Mouse (Mus musculus) C2C12 (cell line): Measurements from ENCODE around the gene Nsrp1.

Experiments
- CEBPB ChIP-seq: IDR thresholded peaks from one replicate; pipeline ENCODE4 v1.6.1; 2011; ENCODE audit warnings: low read depth, mild to moderate bottlenecking, control low read depth, moderate library complexity
- CTCF ChIP-seq: IDR thresholded peaks from one replicate; pipeline ENCODE4 v1.5.1; 2011; ENCODE audit not compliant: control insufficient read depth, insufficient read depth, insufficient read length
- FOSL1 ChIP-seq: IDR thresholded peaks from one replicate; pipeline ENCODE4 v1.8.0; 2011; ENCODE audit warnings: mild to moderate bottlenecking, low read length; ENCODE audit not compliant: poor library complexity, insufficient read depth, severe bottlenecking
- MAX ChIP-seq: IDR thresholded peaks from one replicate; pipeline ENCODE4 v1.6.1; 2011; ENCODE audit warnings: mild to moderate bottlenecking, control low read depth
- MYOG ChIP-seq: IDR thresholded peaks from one replicate; pipeline ENCODE4 v1.6.1; 2011; ENCODE audit not compliant: control insufficient read depth, insufficient read length; ENCODE audit errors: extremely low read depth
- USF1 ChIP-seq: IDR thresholded peaks from one replicate; pipeline ENCODE4 v1.6.1; 2011; ENCODE audit warnings: low read depth, mild to moderate bottlenecking, control low read depth, moderate library complexity

DNA sequence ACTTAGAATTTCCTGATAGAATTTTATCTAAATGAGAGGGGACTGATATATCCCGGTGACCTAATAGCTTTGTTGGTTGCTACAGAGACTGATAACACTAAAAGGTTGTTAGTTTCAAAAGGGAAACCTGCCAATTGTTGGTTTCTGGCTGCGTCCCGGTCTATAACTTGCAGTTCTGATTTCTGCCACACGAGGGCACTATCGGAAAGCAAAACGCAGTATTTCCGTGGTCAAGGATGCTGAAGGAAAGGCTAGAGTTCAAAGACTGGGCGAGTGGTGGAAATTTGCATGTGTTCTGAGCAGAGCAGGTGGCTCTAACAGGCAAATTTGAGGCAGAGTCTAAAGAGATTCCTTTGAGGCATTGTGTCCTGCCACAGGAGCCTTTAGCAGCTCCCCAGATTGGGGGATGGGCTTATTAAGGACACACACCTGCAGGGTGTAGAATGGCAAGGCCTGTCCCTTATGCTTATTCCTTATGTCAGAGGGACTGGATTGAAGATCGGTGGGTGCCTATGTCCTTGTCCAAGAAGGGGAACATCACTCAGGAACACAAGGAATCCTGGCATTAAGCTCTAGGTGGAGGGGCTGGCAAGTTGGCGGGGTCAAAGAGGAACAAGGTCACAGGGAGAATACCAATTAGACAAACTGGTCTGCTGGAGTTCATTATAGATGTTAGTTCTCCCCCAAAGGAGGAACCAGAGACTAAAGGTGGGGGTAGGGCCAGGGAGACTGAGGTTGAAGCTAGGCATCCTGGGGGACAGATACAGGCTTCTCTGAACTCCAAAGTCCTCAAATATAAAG, 22.1 kb upstream of the Nsrp1 start:
- TF ChIP-seq CTCF (peak; percentile 70), MYOG (no peak), MAX (peak; percentile 31), USF1 (no peak), CEBPB (no peak), FOSL1 (no peak)
